Mouse (Mus musculus) pancreas, adult 10 weeks (tissue): ENCODE data around the gene Tns4. TPM values are rescaled to one million over a fixed set of nuclear protein-coding genes. Genes with fewer than 3 reads are reported as not detected.

Experiments used
- polyA plus RNA-seq: library from polyadenylated mRNA; stranded (reverse); fragments of 350-450 nt; fragmentation: Illumina TruSeq; extraction: RNeasy Lipid Tissue Mini Kit (QIAGEN cat#74804); gene quantifications from one replicate; pipeline ENCODE4 v1.2.3, GENCODE M21; 2015; ENCODE audit warnings: low read depth, low replicate concordance; ENCODE audit not compliant: insufficient read depth

Tns4 gene
- polyA plus RNA-seq = 0.55 TPM

GRCm38 (mm10) chr11:99089077-99089601 is at the start of gene Tns4:
Gene Tns4 (minus strand): TSS chr11:99089306.

GRCm38 (mm10) chr11:99041051-99041729 is 47.9 kb downstream of the Tns4 start, which contains the start of gene Igfbp4:
Gene Igfbp4 (plus strand): TSS chr11:99041244.

GRCm38 (mm10) chr11:99023500-99024467 is 65.3 kb downstream of the Tns4 start, which contains the start of gene Top2a:
Gene Top2a (minus strand): TSS chr11:99024189.

Other genes with a start within 250 kb of the Tns4 start
- gene Wipf2, start 225.7 kb downstream of the Tns4 start, polyA plus RNA-seq = 2.3 TPM
- 0.83 TPM for gene Cdc6, start 181.5 kb downstream of the Tns4 start, polyA plus RNA-seq
- gene Rara, start 161.5 kb downstream of the Tns4 start, polyA plus RNA-seq = 5.0 TPM
- gene Gjd3, start 106.3 kb downstream of the Tns4 start, polyA plus RNA-seq = not detected
- 1.4 TPM for gene Top2a, start 65.1 kb downstream of the Tns4 start, polyA plus RNA-seq
- gene Igfbp4, start 48.1 kb downstream of the Tns4 start, polyA plus RNA-seq = 81.0 TPM
- 0.55 TPM for gene Ccr7, start 65.8 kb upstream of the Tns4 start, polyA plus RNA-seq
- 17.8 TPM for gene Smarce1, start 141.7 kb upstream of the Tns4 start, polyA plus RNA-seq
- 0.42 TPM for gene Krt222, start 154.8 kb upstream of the Tns4 start, polyA plus RNA-seq
- not detected for gene Krt24, start 196.0 kb upstream of the Tns4 start, polyA plus RNA-seq
- gene Krt25, start 233.6 kb upstream of the Tns4 start, polyA plus RNA-seq = not detected
- not detected for gene Krt26, start 248.7 kb upstream of the Tns4 start, polyA plus RNA-seq